Mouse (Mus musculus) urinary bladder, postnatal 36 days (tissue): ENCODE measurements around the gene Uchl4.

Experiments
- DNase-seq, 2 experiments: peaks; one replicate each; pipeline ENCODE4 v3.0.0; 2022; ENCODE audit warnings: low spot score in 2 of 2, mixed read lengths in 1 of 2

The Uchl4 gene

DNA sequence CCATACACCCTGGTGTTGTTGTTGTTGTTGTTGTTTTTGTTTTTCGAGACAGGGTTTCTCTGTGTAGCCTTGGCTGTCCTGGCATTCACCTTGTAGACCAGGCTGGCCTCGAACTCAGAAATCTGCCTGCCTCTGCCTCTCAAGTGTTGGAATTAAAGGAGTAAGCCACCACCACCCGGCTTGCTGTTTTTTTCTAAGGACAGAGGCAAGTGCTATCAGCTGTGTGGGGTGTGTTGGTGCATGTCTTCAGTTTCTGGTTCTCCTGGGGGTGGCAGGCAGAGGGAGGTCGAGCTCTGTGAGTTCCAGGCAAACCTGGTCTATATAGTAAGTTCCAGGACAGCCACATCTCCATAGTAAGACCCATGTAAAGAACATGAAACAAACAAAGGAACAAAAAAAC lies 39.3 kb downstream of the Uchl4 start:
- DNase-seq: no peak

DNA sequence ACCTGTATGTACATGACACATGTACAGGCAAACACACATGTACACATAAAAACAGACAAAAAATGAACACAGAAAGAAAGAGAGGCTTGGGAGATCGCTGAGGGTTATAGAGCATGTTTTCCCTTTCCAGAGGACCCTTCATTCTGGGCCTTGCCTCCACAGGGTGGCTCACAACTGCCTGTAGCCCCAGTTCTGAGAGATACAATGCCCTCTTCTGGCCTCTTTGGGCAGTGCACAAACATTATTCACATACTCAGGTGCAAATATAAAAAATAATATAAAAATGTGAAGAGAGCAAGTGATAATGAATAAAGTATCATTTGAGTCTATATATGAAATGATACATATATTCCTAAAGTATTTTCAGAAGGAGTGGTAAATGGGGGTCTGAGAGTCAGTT lies 39.9 kb downstream of the Uchl4 start:
- DNase-seq: no peak

DNA sequence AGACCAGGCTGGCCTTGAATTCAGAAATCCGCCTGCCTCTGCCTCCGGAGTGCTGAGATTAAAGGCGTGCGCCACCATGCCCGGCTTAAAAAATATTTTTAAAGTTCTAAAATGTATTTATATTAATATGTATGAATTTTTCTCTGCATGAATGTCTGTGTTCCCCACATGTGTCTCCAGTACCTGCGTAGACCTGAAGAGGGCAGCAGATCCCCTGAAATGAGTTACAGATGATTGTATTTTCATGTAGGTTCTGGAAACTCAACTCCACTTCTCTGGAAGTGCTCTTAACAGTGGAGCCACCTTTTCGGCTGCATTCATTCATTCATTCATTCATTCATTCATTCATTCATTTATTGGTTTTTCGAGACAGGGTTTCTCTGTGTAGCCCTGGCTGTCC lies 42.7 kb downstream of the Uchl4 start:
- peak; percentile 27 to 43 for DNase-seq

DNA sequence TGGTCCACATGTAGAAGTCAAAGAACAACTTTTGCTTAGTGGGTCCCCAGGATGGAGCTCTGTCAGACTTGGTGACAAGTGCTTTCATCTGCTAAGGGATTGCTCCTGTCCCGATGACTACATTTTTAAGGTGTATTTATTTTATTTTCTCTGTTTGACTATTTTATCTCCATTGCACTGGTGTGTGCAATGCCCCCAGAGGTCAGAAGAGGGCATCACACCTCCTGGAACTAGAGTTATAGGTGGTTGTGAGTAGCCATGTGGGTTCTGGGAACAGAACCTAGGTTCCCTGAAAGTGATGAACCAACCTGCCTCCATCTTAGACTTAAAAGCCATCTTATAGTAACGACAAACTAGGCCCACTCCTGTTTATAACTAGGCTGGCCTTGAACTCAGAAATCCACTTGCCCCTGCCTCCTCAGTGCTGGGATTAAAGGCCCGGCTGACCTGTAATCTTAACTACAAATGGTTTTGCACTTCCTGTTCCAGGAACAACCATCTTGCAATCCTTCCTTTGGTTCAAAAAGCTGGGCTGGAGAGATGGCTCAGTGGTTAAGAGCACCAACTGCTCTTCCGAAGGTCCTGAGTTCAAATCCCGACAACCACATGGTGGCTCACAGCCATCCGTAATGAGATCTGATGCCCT lies 43.8 kb downstream of the Uchl4 start:
- no peak for DNase-seq

DNA sequence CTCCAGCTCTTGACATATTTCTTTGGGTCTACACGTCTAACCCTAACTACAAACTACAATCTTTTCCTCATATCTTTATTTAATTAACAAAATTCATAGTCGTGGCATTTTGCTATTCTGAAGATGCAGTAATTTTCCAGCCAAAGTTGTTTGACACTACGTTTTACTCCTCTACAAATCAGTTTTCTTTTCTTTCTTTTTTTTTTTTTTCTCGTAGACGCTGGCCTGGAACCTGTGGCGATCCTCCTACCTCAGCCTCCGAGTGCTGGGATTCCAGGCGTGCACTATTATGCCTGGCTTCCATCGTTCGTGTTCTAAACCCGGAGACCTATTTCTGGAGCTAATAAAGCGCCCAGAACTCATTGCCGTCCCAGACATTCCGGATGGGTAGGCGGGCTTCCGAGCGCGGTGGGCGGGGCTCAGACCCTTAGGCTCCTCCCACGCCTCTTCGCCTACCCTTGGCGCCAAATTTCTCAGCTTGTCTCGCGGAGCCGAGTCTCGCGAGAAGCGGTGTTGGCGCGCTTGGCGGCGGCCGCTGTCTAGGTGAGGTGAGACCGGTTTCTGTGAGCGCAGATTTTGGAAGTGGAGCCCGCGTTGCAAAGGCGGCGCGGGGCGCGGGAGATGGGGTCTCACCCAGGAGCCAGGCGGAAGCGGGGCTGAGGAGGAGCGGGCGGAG lies 46.2 kb downstream of the Uchl4 start, which contains the start of gene Tipin:
Gene Tipin, plus strand, starts transcription at position 477 of the 676 bp plus-strand sequence.
- DNase-seq: peak; percentile 95

DNA sequence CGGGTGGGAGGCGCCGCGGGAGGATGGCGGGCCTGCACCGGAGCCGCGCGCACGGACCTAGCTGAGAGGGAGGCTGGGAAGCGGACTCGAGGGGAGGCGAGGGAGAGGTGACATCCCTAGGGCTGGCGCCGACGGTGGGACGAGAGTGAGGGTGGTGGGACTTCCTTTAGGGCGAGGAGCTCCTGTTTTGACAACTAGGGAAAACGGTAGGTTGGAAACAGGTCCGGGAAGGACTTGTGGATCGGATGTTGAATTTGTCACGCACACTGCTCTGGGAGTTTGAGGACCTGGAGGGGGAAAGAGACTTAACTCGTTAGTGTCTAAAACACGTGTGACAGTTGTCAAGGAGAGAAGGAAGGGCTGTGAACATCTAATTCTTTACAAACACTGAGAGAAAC lies 46.8 kb downstream of the Uchl4 start:
- no peak for DNase-seq

DNA sequence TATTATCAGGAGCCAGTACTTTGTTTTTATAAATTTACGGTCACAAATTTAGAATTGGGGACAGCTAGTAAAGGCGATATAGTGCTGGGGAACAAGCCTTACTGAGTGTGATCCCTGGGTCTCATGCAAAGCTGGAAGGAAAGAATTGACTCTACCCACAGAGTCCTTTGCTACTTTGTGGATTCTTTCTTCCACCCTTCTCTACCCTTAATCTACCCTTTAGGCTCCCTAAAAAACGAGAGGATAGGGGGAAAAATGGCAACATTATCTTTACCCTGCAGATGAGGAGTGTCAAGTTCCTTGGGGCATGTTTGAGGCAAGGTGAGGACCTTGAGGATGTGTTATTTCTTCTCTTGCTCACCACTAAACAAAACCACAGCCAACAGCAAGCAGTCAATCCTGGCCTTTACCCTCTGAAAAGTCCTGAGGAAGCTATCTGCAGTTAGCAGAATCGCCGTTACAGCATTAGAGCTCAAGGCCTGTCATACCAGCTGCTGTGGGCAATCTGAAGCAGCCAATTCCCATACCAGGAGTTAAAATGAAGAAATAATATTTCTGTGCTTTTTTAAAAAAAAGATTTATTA lies 47.5 kb downstream of the Uchl4 start:
- no peak for DNase-seq
